Mouse (Mus musculus) stomach, embryonic 14.5 days (tissue): Measurements from ENCODE around the gene Faf1. TPM values are rescaled to one million over a fixed set of nuclear protein-coding genes. Genes with fewer than 3 reads are reported as not detected.

ENCODE experiments used
- ATAC-seq: fragments of 200-750 bp; cut with Nextera tagmentation; 2 replicates; pipeline ENCODE4 v1.8.0; 2017; ENCODE audit warnings: low read depth, moderate TSS enrichment; ENCODE audit not compliant: insufficient number of reproducible peaks, insufficient read depth, low FRiP score
- H3K27ac ChIP-seq: fragments of 300-500 bp; sonication (generic); 2 replicates; pipeline ENCODE4 v1.5.1; 2014; ENCODE audit warnings: mild to moderate bottlenecking, low read length, moderate library complexity, mixed read lengths
- H3K27me3 ChIP-seq: fragments of 300-500 bp; sonication (generic); 2 replicates; pipeline ENCODE4 v1.6.1; 2014; ENCODE audit warnings: low read length, control low read depth, mixed read lengths; ENCODE audit not compliant: control insufficient read depth, insufficient read depth
- H3K36me3 ChIP-seq: fragments of 300-500 bp; sonication (generic); 2 replicates; pipeline ENCODE4 v1.6.1; 2014; ENCODE audit warnings: mild to moderate bottlenecking, control low read depth, low read length, moderate library complexity, mixed read lengths; ENCODE audit not compliant: control insufficient read depth, insufficient read depth
- H3K4me1 ChIP-seq: fragments of 300-500 bp; sonication (generic); 2 replicates; pipeline ENCODE4 v1.6.1; 2014; ENCODE audit warnings: low read length, control low read depth, mixed read lengths; ENCODE audit not compliant: control insufficient read depth, insufficient read depth
- H3K4me2 ChIP-seq: fragments of 300-500 bp; sonication (generic); replicated peaks from 2 replicates; pipeline ENCODE4 v1.6.1; 2014; ENCODE audit warnings: low read depth, low read length, control low read depth
- H3K4me3 ChIP-seq: fragments of 300-500 bp; sonication (generic); 2 replicates; pipeline ENCODE4 v1.5.1; 2014; ENCODE audit warnings: low read depth, low read length, control low read depth
- H3K9ac ChIP-seq: fragments of 300-500 bp; sonication (generic); replicated peaks from 2 replicates; pipeline ENCODE4 v1.6.1; 2014; ENCODE audit warnings: low read depth, mild to moderate bottlenecking, control low read depth, low read length, moderate library complexity, mixed read lengths
- H3K9me3 ChIP-seq: fragments of 300-500 bp; sonication (generic); 2 replicates; pipeline ENCODE4 v1.6.1; 2016; ENCODE audit warnings: low read depth, low read length, control low read depth; ENCODE audit not compliant: control insufficient read depth
- WGBS: fragments of 180-500 bp; shearing (Covaris S2); extraction: QIAGEN DNeasy Blood & Tissue Kit; methylation state at CpG from one replicate; pipeline ENCODE4 v1.1.7; 2014; 5-methylcytosine and 5-hydroxymethylcytosine counted together
- polyA plus RNA-seq: library from polyadenylated mRNA; unstranded; fragments of >200 nt; fragmentation: Nextera tagmentation; extraction: Ambion mirVana; gene quantifications from 2 replicates; pipeline ENCODE4 v1.2.1, GENCODE M21; 2014

Gene Faf1
- 29.0 and 32.9 TPM in 2 replicates for polyA plus RNA-seq

DNA sequence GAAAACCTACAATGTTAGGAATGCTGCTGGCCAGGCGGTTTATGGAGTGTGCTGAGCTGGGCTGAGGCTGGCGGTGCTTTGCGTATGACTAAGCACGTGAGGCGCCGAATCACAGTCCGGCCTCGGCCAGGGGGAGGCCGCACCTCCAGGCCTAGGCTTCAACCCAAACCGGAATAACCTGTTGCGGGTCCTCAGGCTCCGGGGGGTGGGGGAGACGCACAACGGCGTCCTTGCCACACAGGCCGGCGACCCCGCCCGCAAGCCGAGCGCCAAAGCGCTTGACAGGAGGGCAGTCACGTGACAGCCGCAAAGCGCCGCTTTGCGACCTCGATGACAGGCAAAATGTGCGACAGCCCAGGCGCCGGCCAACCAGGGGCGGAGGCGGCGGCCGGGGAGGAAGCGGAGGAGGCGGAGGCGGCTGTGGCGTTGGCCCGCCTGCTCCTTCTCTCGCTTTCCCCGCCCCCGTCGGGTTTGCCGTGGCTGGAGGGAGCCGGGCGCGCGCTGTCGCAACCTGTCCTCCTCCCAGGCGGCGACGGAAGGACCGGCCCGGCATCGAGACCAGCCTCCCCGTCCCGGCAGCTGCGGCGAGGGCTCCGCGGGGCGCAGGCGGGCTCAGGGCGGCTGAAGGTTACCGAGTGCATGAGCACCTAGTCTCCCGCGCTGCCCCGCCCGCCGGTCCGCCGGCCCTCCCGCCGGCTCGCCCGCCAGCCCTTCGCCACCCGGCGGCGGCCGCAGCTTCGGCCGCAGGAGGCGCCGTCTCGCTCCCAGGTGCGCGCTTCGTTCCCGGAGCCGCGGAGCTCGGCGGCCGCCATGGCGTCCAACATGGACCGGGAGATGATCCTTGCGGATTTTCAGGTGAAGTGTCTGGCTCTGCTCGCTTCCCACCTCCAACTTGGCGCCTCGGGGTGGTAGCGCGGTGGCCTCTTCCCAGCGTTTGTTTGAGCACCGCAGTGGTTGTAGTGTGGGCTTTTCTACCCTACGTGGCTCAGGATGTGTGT, at the start of gene Faf1:
TSS of gene Faf1 (plus strand) at position 371 of the 998 bp plus-strand sequence.
- WGBS, result under 1% methylated on average over 102 of the region's 107 CpGs
- peak within 1 kb of the TSS; percentile 95 for H3K27ac ChIP-seq
- peak within 1 kb of the TSS; percentile 78 for H3K9ac ChIP-seq
- peak within 1 kb of the TSS; percentile 68 for H3K4me2 ChIP-seq
- peak; percentile 97 for ATAC-seq
- no peaks in the 10 kb centered on the region for H3K27me3 ChIP-seq
- H3K36me3 ChIP-seq, result no peaks in the 10 kb centered on the region
- no peaks in the 10 kb centered on the region for H3K9me3 ChIP-seq
- peak within 1 kb of the TSS; percentile 83 for H3K4me3 ChIP-seq
- H3K4me1 ChIP-seq, result 0 out of 2 replicates have a peak, but pooled peaks cover 5% of the 10 kb centered on the region

DNA sequence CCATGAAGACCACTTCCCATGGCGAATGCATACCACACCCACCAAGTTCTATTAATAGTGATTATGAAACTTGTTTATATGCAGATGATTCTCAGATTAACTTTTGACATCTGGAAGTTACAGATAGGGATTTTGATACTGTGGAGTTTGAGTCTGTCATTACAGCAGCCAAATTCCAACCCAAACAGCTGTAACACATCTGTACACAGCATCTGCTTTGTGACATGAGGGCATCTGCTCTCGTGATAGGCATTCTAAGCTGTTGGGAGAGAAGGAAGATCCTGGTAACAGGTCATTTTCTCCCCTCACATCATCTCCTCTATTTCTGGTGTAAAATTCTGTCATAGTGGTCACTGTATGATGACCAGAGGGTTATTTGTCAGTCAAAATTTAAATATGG, 46.2 kb upstream of the Faf1 start:
- Histone ChIP-seq H3K4me3 (no peak overlapping the region), H3K4me1 (no peaks in the 10 kb centered on the region), H3K27me3 (no peaks in the 10 kb centered on the region), H3K9ac (no peak overlapping the region), H3K9me3 (no peaks in the 10 kb centered on the region), H3K36me3 (no peaks in the 10 kb centered on the region), H3K27ac (no peak overlapping the region), H3K4me2 (no peak overlapping the region)
- no peak for ATAC-seq
- 52% methylated on average over 2 of the region's 2 CpGs for whole genome bisulfite sequencing

- WGBS, result 76% methylated on average over 4 of the region's 4 CpGs
- ATAC-seq, result no peak
These were observed 45.4 kb upstream of the Faf1 start for GRCm38 (mm10) chr4:109631029-109631428.

DNA sequence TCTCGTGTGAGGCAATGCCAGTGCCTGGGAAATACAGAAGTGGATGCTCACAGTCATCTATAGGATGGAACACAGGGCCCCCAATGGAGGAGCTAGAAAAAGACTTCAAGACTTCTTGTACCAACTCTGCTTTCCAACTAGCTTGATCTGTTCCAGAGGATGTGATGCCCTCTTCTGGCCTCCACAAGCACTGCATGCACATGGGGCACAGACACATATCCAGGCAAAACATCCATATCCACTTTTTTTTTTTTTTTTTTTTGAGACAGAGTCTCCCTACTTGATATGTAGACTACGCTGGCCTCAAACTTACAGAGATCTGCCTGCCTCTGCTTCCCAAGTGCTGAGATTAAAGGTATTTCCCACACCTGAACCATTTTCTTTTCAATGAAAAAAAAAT, 41.4 kb upstream of the Faf1 start:
- 98% methylated on average over 2 of the region's 2 CpGs for WGBS
- H3K9me3 ChIP-seq, result no peaks in the 10 kb centered on the region
- no peak overlapping the region for H3K4me2 ChIP-seq
- no peaks in the 10 kb centered on the region for H3K27me3 ChIP-seq
- H3K4me1 ChIP-seq, result no peaks in the 10 kb centered on the region
- no peak overlapping the region for H3K9ac ChIP-seq
- H3K4me3 ChIP-seq, result no peak overlapping the region
- H3K27ac ChIP-seq, result no peak overlapping the region
- H3K36me3 ChIP-seq, result no peaks in the 10 kb centered on the region
- ATAC-seq, result no peak

More at GRCm38 (mm10) chr4:109631029-109631428, 45.4 kb upstream of the Faf1 start:
- Histone ChIP-seq H3K27ac (no peak overlapping the region), H3K4me3 (no peak overlapping the region), H3K9ac (no peak overlapping the region), H3K4me1 (no peaks in the 10 kb centered on the region), H3K36me3 (no peaks in the 10 kb centered on the region), H3K4me2 (no peak overlapping the region), H3K27me3 (no peaks in the 10 kb centered on the region), H3K9me3 (no peaks in the 10 kb centered on the region)

DNA sequence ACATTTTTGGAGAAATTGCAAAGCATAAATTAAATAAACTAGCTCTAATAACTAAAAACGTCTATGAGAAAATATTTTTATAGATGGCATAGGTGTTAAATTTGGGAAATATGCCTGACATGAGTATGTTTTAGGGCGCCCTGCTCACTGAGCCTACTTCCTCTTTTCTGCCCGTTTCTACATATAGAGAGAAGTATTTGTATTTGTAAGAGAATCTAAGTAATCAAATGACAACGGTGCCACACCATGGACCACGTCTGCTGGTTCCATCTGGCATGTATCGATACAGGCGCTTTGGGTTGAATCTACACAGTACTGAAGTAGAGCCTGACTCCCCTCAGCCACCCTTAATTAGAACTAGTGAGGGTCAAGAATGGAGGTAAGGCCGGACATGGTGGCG, 37.0 kb upstream of the Faf1 start:
- H3K27ac ChIP-seq, result no peak overlapping the region
- ATAC-seq, result no peak
- no peaks in the 10 kb centered on the region for H3K36me3 ChIP-seq
- no peak overlapping the region for H3K4me2 ChIP-seq
- no peaks in the 10 kb centered on the region for H3K9me3 ChIP-seq
- no peak overlapping the region for H3K4me3 ChIP-seq
- no peak overlapping the region for H3K9ac ChIP-seq
- 86% methylated on average over 9 of the region's 9 CpGs for WGBS
- no peaks in the 10 kb centered on the region for H3K27me3 ChIP-seq
- no peaks in the 10 kb centered on the region for H3K4me1 ChIP-seq

DNA sequence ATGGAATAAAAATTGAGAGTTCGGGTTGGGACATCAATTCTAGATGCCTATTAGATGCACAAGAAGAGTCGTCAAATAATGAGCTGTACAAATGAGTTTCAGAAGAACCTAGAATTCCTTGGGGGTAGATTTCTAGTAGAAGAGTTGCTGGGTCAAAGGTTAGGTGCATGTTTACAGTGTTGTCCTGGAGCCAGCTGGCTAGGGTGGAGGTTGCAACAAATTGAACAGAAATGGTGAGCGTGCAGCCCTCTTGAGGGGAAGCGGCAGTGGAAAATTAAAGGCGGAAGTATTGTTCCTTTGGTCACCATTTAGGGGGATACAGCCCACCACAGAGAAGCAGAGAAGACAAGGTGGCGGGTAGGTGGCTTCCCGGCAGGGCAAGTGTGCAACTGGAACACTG, 36.2 kb upstream of the Faf1 start:
- H3K27ac ChIP-seq, result no peak overlapping the region
- H3K4me3 ChIP-seq, result no peak overlapping the region
- no peaks in the 10 kb centered on the region for H3K9me3 ChIP-seq
- no peaks in the 10 kb centered on the region for H3K27me3 ChIP-seq
- 82% methylated on average over 7 of the region's 7 CpGs for WGBS
- H3K4me2 ChIP-seq, result no peak overlapping the region
- no peak overlapping the region for H3K9ac ChIP-seq
- no peaks in the 10 kb centered on the region for H3K4me1 ChIP-seq
- H3K36me3 ChIP-seq, result no peaks in the 10 kb centered on the region
- ATAC-seq, result no peak

DNA sequence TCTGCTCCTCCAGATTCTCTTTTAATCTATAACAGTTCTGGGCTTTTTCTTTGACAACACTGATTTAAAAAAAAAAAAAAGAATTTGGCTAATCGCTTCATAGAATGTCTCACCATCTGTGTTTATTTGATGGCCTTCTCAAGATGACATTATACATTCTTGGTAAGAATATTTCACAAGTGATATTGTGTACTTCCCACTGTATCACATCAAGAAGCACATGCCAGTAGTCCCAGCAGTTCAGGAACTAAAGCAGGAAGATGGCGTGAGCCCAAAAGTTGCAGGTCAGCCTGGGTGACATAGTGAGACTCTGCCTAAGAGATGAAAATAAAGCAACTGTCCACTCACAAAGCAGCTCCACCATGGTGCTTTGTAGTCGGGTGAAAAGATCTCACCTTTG, 34.9 kb upstream of the Faf1 start:
- Histone ChIP-seq H3K27ac (no peak overlapping the region), H3K36me3 (no peaks in the 10 kb centered on the region), H3K4me1 (no peaks in the 10 kb centered on the region), H3K27me3 (no peaks in the 10 kb centered on the region), H3K4me2 (no peak overlapping the region), H3K9me3 (no peaks in the 10 kb centered on the region), H3K4me3 (no peak overlapping the region), H3K9ac (no peak overlapping the region)
- WGBS, result 68% methylated on average over 3 of the region's 3 CpGs
- ATAC-seq, result no peak

DNA sequence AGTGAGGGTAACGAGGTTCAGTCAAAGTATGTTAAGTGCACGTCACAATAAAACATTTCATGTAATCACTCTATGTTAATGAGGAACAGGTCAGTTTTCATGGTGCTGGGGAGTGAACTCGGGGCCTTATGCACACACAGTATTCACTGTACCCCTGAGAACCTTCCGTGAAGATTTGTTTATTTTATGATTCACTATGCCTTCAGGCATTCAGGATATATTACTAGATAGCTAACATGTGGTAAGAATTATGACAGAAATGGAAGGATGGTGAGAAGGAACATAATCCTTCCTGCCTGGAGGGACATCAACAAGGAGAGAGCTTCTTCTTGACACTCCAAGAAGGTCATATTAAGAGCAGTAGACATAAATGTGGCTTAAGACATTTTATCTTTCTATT, 29.1 kb upstream of the Faf1 start:
- H3K27me3 ChIP-seq, result peaks cover 5% of the 10 kb centered on the region; the same call in 1 of the 2 replicates
- no peak for ATAC-seq
- 56% methylated on average over 4 of the region's 4 CpGs for WGBS

More for the DNA sequence above, 29.1 kb upstream of the Faf1 start:
- no peaks in the 10 kb centered on the region for H3K36me3 ChIP-seq
- H3K27ac ChIP-seq, result no peak overlapping the region
- H3K9ac ChIP-seq, result no peak overlapping the region
- H3K4me2 ChIP-seq, result no peak overlapping the region
- no peaks in the 10 kb centered on the region for H3K9me3 ChIP-seq
- H3K4me3 ChIP-seq, result no peak overlapping the region
- no peaks in the 10 kb centered on the region for H3K4me1 ChIP-seq
